Mouse (Mus musculus) kidney, postnatal 10 days (tissue): ENCODE results near the gene Eno1.
A peak's percentile ranks its signal among the peaks of the same experiment; 100 is the strongest.
"Not testable (repeated sequence)": the region's sequence is repeated elsewhere in the genome, so short reads cannot be mapped to it uniquely, and the experiment has no call there.

Experiments
- DNase-seq: peaks from one replicate; pipeline ENCODE4 v3.0.0; 2021; ENCODE audit warnings: mixed read lengths

Gene Eno1

DNA sequence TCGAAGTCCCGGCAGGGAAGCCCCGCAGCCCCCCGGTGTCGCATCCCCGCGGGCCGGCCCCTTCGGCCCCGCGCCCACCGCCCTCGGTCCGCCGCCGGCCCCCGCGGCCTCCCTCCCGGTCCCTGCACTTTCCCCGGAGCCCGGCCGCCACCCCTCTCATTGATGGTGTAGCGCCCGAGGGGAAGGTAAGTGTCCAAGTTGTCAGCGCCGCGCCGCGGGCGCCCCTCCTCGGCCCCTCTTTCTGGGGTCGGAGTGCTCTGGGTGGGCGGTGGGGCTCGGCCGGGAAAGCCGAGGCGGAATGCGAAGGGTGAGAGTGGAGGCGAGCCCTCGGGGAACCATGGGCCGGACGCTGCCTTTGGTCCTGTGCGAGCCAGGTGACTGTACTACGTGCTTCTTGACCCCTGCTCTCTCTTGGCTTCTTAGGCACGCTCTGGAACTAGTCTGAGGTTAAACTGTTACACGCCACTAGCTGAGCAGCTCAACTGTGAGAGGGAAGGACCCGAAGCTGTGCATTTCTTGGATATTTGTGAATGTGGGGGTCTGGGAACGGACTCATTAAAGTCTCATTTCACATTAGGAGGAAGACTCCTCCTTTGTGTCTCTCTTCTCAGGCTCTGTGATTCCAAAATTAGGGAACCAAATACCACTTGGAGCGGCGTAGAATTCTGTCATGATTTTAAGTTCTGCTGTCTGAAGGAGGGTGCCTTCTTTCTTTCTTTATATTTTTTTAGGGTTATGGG, 45.5 kb downstream of the Eno1 start:
- peak; percentile 77 for DNase-seq

DNA sequence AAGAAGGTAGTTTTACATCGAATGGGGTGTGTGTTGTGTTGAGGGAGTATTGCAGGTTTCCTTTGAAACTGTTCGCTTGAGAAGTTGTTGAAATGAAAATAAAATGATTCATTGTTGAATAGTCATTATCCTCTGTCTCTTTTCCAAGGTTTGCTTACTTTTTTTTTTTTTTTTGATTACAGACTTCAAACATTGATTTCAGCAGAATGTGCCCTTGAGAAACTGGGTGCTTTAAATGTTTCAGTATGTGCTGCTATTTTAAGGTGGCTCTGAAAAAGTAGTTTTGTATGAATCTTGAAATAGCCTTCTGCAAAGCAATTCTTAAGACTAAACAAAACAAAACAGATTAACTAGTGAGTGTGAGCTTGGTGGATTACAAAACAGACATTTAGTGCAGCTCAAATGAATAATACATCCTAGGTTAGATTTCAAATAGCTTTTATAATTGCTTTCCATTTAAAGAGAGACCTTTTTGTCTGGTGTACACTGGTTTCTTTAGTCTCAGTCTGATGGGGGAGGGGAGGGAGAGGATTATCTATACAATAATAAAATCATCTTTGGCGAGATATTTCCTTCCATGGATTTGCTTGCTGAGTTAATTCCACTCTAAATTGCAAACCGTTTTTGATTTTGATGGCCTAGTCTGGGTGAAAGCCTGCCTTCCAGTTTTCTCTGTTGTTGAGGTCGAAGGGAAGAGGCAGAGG, 46.3 kb downstream of the Eno1 start:
- no peak for DNase-seq

DNA sequence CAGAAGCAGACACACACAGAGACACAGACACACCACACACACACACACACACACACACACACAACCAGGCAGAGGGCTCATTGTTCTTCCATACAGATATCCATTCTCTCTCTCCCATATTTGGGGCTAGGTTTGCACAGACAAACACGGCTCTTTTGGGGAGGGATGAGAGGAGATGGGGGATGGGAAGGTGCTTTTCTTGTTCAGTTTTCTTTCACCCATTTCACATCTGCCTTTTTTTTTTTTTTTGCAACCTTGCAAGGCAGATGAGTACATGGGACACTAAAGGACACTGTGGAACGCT, 46.8 kb downstream of the Eno1 start:
- no peak for DNase-seq

DNA sequence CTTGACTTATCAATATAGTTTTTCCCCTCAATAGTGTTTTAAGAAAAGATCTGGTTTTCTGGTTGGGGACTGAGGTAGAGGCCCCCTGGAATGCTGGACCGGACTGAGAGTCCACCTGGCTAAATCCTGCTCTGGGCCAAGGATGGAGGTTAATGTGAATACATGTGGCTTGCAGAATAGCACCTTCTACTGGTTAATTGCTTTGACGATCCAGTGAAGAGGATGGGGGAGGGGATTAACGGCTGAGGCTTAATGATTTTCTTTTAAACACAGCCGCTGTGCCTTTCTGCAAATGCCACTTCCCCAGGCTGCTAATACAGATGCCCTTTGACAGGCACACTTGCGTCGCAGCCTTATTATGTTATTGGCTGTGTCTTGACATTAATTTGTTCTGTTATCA, 47.5 kb downstream of the Eno1 start:
- DNase-seq: peak; percentile 58

DNA sequence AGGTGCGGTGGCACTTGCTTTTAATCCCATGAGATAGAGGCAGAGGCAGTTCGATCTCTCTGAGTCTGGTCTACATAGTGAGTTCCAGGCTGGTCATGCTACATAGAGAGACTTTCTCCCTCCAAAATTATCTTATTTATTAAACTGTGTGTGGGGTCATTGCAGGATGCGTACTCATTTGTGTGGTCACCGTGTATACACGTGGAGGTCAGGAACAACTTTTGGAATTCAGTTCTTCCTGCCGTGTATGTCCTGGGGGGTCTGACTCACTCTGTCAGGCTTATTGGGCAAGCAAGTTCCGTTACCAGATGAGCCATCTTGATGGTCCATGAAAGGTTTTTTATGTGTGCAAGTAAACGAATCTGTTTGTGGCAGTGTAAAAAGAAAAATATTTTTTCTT, 50.5 kb downstream of the Eno1 start:
- DNase-seq: no peak

DNA sequence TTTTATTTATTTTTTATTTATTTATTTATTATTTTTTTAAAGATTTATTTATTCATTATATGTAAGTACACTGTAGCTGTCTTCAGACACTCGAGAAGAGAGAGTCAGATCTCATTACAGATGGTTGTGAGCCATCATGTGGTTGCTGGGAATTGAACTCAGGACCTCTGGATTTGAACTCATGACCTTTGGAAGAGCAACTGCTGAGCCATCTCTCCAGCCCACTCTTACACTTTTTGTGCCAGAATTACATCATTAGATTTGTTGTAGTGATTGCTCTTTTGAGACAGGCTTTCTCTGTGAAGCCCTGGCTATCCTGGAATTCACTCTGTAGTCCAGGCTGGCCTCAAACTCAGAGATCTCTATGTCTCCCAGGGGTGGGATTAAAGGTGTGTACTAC, 50.9 kb downstream of the Eno1 start:
- DNase-seq: not testable (repeated sequence)

DNA sequence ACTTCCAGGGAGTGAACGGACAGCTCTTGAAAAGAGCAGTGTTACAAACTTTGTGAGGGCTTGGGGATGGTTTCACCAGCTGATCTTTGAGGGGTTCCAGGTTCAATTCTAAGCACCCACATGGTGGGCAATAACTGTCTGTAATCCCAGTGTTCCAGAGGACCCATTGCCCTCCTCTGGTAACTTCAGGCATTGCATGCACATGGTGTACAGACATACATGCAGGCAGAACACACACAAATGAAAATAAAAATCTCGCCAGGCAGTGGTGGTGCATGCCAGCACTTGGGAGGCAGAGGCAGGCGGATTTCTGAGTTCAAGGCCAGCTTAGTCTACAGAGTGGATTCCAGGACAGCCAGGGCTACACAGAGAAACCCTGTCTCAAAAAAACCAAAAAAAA, 55.4 kb downstream of the Eno1 start:
- no peak for DNase-seq

DNA sequence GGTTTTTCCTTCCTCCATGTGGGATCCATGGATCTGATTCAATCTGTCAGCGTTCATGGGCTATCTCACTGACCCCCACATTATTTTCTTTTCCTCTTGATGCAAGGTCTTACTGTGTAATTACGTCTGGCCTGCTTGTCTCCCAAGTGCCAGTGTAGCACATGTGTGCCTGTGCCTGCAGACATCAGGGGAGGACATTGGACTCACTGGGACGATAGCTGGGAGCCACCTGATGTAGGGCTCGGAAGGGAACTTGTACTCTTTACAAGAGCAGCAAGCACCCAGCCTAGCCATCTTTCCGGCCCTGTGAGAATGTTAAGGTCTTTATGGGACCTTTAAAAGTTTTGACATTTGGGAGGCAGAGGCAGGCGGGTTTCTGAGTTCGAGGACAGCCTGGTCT, 58.3 kb downstream of the Eno1 start:
- no peak for DNase-seq

DNA sequence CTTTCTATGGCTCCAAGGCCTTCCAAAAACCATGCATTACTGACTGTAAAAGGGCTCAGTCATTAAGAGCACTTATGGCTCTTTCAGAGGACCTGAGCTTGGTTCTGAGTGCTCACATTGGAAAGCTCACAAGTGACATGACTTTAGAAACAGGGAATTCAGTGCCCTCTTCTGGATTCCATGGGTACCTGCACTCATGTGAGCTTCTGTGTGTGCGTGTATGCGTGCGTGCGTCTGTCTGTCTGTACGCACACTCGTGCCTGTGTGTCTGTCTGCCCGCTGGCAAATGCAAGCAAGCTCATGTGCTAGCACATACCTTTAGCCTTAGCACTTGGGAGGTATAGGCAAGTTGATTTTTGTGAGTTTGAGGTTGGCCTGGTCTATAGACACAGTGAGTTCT, 59.4 kb downstream of the Eno1 start:
- DNase-seq: no peak
